Mouse (Mus musculus) 3134 (cell line): Measurements from ENCODE around the gene Pou1f1.

Experiments used
- DNase-seq: peaks from one replicate; pipeline ENCODE4 v3.0.0-alpha.2; 2011; ENCODE audit warnings: low spot score; ENCODE audit not compliant: insufficient read length; ENCODE audit errors: extremely low read depth

Gene Pou1f1

GRCm38 (mm10) chr16:65562864-65563206, 42.5 kb downstream of the Pou1f1 start:
- DNase-seq, result no peak

- no peak for DNase-seq
These were observed 44.0 kb downstream of the Pou1f1 start for GRCm38 (mm10) chr16:65564306-65564705.

GRCm38 (mm10) chr16:65564951-65565350, 44.6 kb downstream of the Pou1f1 start:
- no peak for DNase-seq

GRCm38 (mm10) chr16:65568853-65569252, 48.5 kb downstream of the Pou1f1 start:
- DNase-seq, result peak; percentile 11

GRCm38 (mm10) chr16:65577298-65578029, 57.2 kb downstream of the Pou1f1 start:
- DNase-seq, result no peak
